Mouse (Mus musculus): ENCODE measurements around the gene Zfp825. TPM values are rescaled to one million over a fixed set of nuclear protein-coding genes. Genes with fewer than 3 reads are reported as not detected.

The Zfp825 gene
- total RNA-seq, 2 experiments from 2014 or later: 6.8 to 7.4 TPM

Other genes with a start within 250 kb of the Zfp825 start
- under 1 TPM; 0.09 to 0.16 TPM for gene Ahrr, start 201.7 kb downstream of the Zfp825 start, total RNA-seq (2021)
- 10 to 100 TPM; 25.0 to 33.6 TPM for gene Pdcd6, start 176.4 kb downstream of the Zfp825 start, total RNA-seq (2021)
- gene Sdha, start 143.7 kb downstream of the Zfp825 start, total RNA-seq (2021): 100 to 1,000 TPM; 416 to 519 TPM
- gene Ccdc127, start 143.7 kb downstream of the Zfp825 start, total RNA-seq (2021): 10 to 100 TPM; 41.5 to 43.7 TPM
- gene Lrrc14b, start 130.0 kb downstream of the Zfp825 start, total RNA-seq (2021): 10 to 100 TPM; 40.0 to 46.7 TPM
- gene Zfp72, start 103.2 kb downstream of the Zfp825 start, total RNA-seq (2021): 1 to 10 TPM; 1.3 to 2.2 TPM
- 100 to 1,000 TPM; 190 to 231 TPM for gene Ftl1-ps1, start 94.3 kb downstream of the Zfp825 start, total RNA-seq (2021)
- gene Erap1, start 145.6 kb upstream of the Zfp825 start, total RNA-seq (2021): 10 to 100 TPM; 17.2 to 26.9 TPM